Mouse (Mus musculus) thymus, adult 2 months (tissue): ENCODE results near the gene Chn2. TPM values are rescaled to one million over a fixed set of nuclear protein-coding genes. Genes with fewer than 3 reads are reported as not detected.

ENCODE experiments used
- DNase-seq: peaks from one replicate; pipeline ENCODE4 v3.0.0; 2021
- H3K27ac ChIP-seq: fragments of 200-500 bp; 2 replicates; pipeline ENCODE4 v1.5.1; 2012; ENCODE audit warnings: low read length, control low read depth; ENCODE audit not compliant: control insufficient read depth, insufficient read depth
- H3K27me3 ChIP-seq: fragments of 200-500 bp; 2 replicates; pipeline ENCODE4 v1.6.1; 2012; ENCODE audit warnings: mild to moderate bottlenecking, low read length, moderate library complexity, mixed read lengths; ENCODE audit not compliant: control insufficient read depth, insufficient read depth
- H3K36me3 ChIP-seq: fragments of 200-500 bp; 2 replicates; pipeline ENCODE4 v1.6.1; 2012; ENCODE audit warnings: mild to moderate bottlenecking, low read length, moderate library complexity; ENCODE audit not compliant: control insufficient read depth, insufficient read depth
- H3K4me1 ChIP-seq: fragments of 200-500 bp; replicated peaks from 2 replicates; pipeline ENCODE4 v1.6.1; 2012; ENCODE audit warnings: low read length; ENCODE audit not compliant: control insufficient read depth, insufficient read depth
- H3K4me3 ChIP-seq: fragments of 200-500 bp; 2 replicates; pipeline ENCODE4 v1.5.1; 2012; ENCODE audit warnings: mild to moderate bottlenecking, low read length, control low read depth, moderate library complexity; ENCODE audit not compliant: control insufficient read depth, insufficient read depth
- CTCF ChIP-seq: fragments of 200-500 bp; IDR thresholded peaks from 2 replicates; pipeline ENCODE4 v1.5.1; 2012; ENCODE audit warnings: mild to moderate bottlenecking, control low read depth, low read length, moderate library complexity, borderline replicate concordance; ENCODE audit not compliant: control insufficient read depth, poor library complexity, insufficient read depth; ENCODE audit errors: extremely low read depth
- POLR2A ChIP-seq: fragments of 200-500 bp; IDR thresholded peaks from 2 replicates; pipeline ENCODE4 v1.6.1; 2012; ENCODE audit warnings: mild to moderate bottlenecking, low read length, control low read depth, moderate library complexity; ENCODE audit not compliant: control insufficient read depth, poor library complexity, insufficient read depth; ENCODE audit errors: extremely low read depth
- WGBS: fragments of 180-500 bp; shearing (Covaris S2); methylation state at CpG from one replicate; pipeline ENCODE4 v1.1.7; 2018; 5-methylcytosine and 5-hydroxymethylcytosine counted together
- polyA plus RNA-seq: library from polyadenylated mRNA; depleted of rRNA; stranded (reverse); fragments of >200 nt; gene quantifications from 2 replicates; pipeline ENCODE4 v1.2.3, GENCODE M21; 2012

Chn2 gene
- polyA plus RNA-seq, 1 experiment, result 7.6 TPM

DNA sequence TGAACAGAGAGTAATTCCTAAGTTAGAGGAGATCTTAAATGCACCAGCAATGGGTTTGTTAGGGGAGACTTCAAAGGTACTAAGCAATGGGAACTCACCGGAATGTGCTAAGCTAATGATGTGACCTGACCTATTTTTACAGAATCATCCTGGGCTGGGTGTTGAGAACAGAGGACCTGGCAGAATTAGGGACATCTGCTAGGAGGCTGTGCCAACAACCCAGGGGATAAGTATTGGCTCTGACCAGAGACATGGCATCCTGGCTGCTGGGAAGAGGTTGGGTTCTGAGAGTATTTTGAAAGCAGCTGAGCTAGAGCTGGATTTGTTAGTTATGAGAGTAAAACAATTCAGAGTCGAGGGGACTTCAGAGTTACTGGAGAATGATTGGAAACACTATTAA lies 40.5 kb downstream of the Chn2 start:
- no peak for DNase-seq
- no peaks in the 10 kb centered on the region for H3K27me3 ChIP-seq
- no peaks in the 10 kb centered on the region for H3K36me3 ChIP-seq
- TF ChIP-seq CTCF (no peak), POLR2A (no peak)
- H3K4me3 ChIP-seq, result no peak overlapping the region
- H3K4me1 ChIP-seq, result peaks cover 20% of the 10 kb centered on the region
- H3K27ac ChIP-seq, result no peak overlapping the region
- 93% methylated on average over 2 of the region's 2 CpGs for WGBS

DNA sequence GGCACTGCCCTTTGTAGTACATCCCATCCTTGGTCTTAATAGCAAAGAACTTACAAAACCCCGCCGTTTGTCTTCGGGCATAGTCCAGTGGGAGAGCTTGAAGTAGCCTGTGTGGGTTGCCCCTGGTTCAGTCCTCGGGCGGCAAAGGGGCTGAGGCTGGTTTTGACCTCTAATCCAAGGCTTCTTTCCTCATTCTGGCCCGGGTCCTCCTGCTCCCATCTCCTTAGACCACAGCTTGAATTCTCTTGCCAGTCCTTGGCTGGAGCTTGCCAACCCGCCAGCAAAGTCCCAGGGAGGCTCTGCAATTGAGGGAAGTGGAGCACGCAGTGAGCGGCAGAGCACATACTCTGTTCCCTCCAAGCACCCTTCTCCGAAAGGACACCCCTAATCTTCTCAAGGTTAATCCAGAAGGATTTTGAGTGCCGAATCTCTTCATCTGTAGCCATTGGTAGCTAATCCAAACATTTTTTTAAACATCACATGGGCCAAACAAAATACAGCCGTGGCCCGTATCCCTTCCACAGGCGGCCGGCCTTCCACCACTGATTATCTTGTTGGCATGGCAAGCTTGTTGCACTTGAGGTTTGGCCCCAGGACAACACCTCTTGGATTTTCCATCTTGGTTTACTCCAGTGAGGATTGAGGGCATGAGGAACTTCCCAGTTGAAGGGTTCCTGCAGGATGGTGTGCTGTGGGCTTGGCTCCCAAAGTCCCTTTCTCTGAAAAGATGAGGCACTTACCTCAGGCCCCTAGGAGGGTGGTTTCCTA lies 41.3 kb downstream of the Chn2 start:
- H3K4me1 ChIP-seq, result peaks cover 20% of the 10 kb centered on the region
- no peaks in the 10 kb centered on the region for H3K27me3 ChIP-seq
- no peaks in the 10 kb centered on the region for H3K36me3 ChIP-seq
- no peak overlapping the region for H3K27ac ChIP-seq
- WGBS, result 96% methylated on average over 15 of the region's 15 CpGs
- no peak overlapping the region for H3K4me3 ChIP-seq
- no peak for TF ChIP-seq CTCF
- TF ChIP-seq POLR2A, result no peak
- DNase-seq, result no peak

DNA sequence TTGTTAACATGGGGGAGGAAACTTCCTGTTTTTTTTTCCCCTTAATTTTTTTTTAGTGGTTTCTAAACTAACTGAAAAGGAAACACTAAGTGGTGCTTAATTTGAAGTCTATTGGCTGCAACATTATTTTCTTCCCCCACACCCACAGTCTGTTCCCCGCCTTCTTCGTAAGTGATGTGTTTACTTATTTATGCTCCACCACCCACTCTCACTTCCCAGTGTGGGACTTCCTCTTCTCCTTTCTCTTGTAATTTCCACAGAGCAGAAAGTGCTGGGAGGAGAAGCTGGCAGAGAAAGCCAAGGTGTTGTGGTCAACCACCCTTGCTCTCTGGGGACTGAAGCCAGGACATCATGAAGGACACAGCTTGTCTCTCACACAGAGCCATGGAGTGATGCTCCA lies 43.2 kb downstream of the Chn2 start:
- Histone ChIP-seq H3K4me1 (peaks cover 20% of the 10 kb centered on the region), H3K27ac (no peak overlapping the region), H3K36me3 (no peaks in the 10 kb centered on the region), H3K4me3 (no peak overlapping the region), H3K27me3 (no peaks in the 10 kb centered on the region)
- TF ChIP-seq CTCF (no peak), POLR2A (no peak)
- 72% methylated on average over 2 of the region's 2 CpGs for WGBS
- DNase-seq, result no peak

GRCm38 (mm10) chr6:54084046-54084445 lies 44.7 kb downstream of the Chn2 start:
- H3K27me3 ChIP-seq, result no peaks in the 10 kb centered on the region
- H3K4me1 ChIP-seq, result peaks cover 15% of the 10 kb centered on the region
- WGBS, result 95% methylated on average over 6 of the region's 6 CpGs
- TF ChIP-seq POLR2A, result no peak
- no peak for TF ChIP-seq CTCF
- H3K36me3 ChIP-seq, result no peaks in the 10 kb centered on the region
- no peak for DNase-seq
- no peak overlapping the region for H3K27ac ChIP-seq
- no peak overlapping the region for H3K4me3 ChIP-seq

DNA sequence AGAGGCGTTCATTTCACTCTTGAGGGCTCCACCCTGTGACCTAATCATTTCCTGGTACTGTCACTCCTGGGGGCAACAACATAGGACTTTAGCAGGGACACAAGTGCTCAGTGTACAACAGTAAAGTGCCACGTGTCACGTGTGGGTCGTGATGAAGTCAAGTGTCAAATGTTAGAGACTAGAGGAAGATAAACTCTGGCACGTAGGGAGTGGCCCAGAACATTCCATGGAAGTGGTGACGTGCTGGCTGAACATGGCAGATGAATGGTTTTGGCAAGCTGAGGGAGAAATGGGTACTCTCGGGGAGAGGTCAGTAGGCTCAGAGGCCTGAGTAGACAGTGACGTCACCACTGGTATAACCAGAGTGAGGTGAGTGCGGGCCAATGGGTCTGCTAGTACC lies 45.7 kb downstream of the Chn2 start:
- 95% methylated on average over 9 of the region's 9 CpGs for WGBS
- Histone ChIP-seq H3K36me3 (no peaks in the 10 kb centered on the region), H3K27me3 (no peaks in the 10 kb centered on the region), H3K4me3 (no peak overlapping the region), H3K4me1 (peaks cover 15% of the 10 kb centered on the region), H3K27ac (no peak overlapping the region)
- no peak for DNase-seq
- TF ChIP-seq CTCF (no peak), POLR2A (no peak)

DNA sequence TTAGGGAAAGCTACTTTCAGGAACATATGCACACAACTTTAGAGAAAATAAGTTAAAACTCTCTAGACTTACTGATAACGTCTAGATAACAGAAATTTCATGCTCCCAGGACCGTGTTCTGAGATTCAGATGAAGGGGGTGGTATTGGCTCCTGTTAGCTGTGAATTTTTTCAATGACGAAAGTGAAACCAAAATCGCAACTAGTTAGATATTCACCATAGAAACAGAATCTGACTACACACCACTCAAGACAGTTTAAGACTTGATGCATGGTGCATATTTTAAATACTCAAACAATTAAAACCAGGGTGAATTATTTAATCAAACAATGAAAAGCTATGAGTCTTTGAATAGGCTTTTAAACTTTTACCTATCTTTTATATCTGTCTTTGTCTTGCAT lies 48.8 kb downstream of the Chn2 start:
- 38% methylated on average over 4 of the region's 4 CpGs for WGBS
- TF ChIP-seq CTCF, result no peak
- H3K4me3 ChIP-seq, result no peak overlapping the region
- H3K27ac ChIP-seq, result no peak overlapping the region
- no peaks in the 10 kb centered on the region for H3K27me3 ChIP-seq
- DNase-seq, result no peak
- H3K4me1 ChIP-seq, result no peaks in the 10 kb centered on the region
- H3K36me3 ChIP-seq, result no peaks in the 10 kb centered on the region

DNA sequence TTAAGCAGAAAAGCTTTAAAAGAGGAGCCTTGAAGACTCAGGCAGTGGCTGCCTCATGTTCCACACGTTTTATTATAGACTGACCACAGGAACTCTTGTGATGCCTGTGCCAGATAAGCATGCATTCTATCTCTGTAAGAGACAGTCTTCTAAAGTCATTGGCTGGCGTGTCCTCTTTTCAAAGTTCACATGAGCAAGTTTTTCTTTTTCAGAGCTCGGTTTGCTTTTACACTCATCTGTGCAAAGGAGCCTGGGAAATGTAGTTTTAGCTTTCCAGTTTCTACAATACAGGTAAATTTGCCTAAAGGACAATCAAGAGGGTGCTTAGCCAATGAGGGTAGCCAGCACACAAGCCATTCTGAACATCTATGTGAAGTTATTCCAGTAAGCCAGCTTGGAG lies 51.5 kb downstream of the Chn2 start:
- H3K27me3 ChIP-seq, result no peaks in the 10 kb centered on the region
- no peaks in the 10 kb centered on the region for H3K4me1 ChIP-seq
- H3K4me3 ChIP-seq, result no peak overlapping the region
- no peaks in the 10 kb centered on the region for H3K36me3 ChIP-seq
- no peak for DNase-seq
- no peak overlapping the region for H3K27ac ChIP-seq
- TF ChIP-seq CTCF (no peak), POLR2A (no peak)
- WGBS, result 54% methylated on average over 3 of the region's 3 CpGs
